Mouse (Mus musculus): ENCODE results near the gene Ryr3. TPM values are rescaled to one million over a fixed set of nuclear protein-coding genes. Genes with fewer than 3 reads are reported as not detected.

The Ryr3 gene
- polyA plus RNA-seq, 1 experiment from 2014 or later = 14.1 TPM

DNA sequence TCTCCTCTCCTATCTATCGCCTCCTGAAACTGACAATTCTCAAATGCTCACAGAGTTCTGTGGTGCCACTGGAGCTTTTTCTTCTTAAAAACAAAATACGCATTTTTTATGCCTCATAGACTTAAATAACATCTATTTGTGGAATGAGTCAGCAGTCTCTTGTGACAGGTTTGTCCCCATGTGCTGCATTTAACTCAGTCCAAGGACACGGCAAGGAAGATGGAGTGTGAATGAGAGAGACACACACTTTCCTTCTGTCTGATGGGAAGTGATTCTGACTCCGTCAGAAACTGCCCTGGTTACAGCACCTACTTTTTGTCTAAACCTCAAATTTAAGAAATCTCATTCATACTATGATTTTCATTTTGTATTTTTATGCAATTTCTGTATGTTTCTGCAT, 306.3 kb downstream of the Ryr3 start:
- no peak for ATAC-seq (ENCODE audit: low read depth)
- Histone ChIP-seq H3K4me1 (ENCODE audit: control insufficient read depth, insufficient read depth, low read length) (no peaks in the 10 kb centered on the region), H3K9ac (replicated peaks; ENCODE audit: low read depth, low read length) (no peak overlapping the region), H3K9me3 (ENCODE audit: control insufficient read depth, low read length) (no peaks in the 10 kb centered on the region), H3K36me3 (ENCODE audit: control insufficient read depth, insufficient read depth, low read length) (no peaks in the 10 kb centered on the region), H3K27me3 (ENCODE audit: control insufficient read depth, insufficient read depth, low read length) (no peaks in the 10 kb centered on the region), H3K27ac (ENCODE audit: low read depth, low read length) (no peak overlapping the region), H3K4me2 (ENCODE audit: low read depth, low read length) (no peak overlapping the region), H3K4me3 (ENCODE audit: low read depth, low read length) (no peak overlapping the region)
- WGBS = 79% methylated on average over 4 of the region's 4 CpGs

GRCm38 (mm10) chr2:112909142-112909541, 307.8 kb downstream of the Ryr3 start:
- H3K27me3 ChIP-seq (ENCODE audit: control insufficient read depth, insufficient read depth, low read length) = no peaks in the 10 kb centered on the region
- H3K4me2 ChIP-seq (ENCODE audit: low read depth, low read length) = no peak overlapping the region
- 81% methylated on average over 4 of the region's 4 CpGs for WGBS
- H3K9ac ChIP-seq (replicated peaks; ENCODE audit: low read depth, low read length) = no peak overlapping the region
- H3K9me3 ChIP-seq (ENCODE audit: control insufficient read depth, low read length) = no peaks in the 10 kb centered on the region
- no peaks in the 10 kb centered on the region for H3K4me1 ChIP-seq (ENCODE audit: control insufficient read depth, insufficient read depth, low read length)
- H3K36me3 ChIP-seq (ENCODE audit: control insufficient read depth, insufficient read depth, low read length) = no peaks in the 10 kb centered on the region
- no peak overlapping the region for H3K4me3 ChIP-seq (ENCODE audit: low read depth, low read length)
- no peak overlapping the region for H3K27ac ChIP-seq (ENCODE audit: low read depth, low read length)
- no peak for ATAC-seq (ENCODE audit: low read depth)

- H3K4me3 ChIP-seq (ENCODE audit: low read depth, low read length) = no peak overlapping the region
- H3K27ac ChIP-seq (ENCODE audit: low read depth, low read length) = no peak overlapping the region
- H3K36me3 ChIP-seq (ENCODE audit: control insufficient read depth, insufficient read depth, low read length) = no peaks in the 10 kb centered on the region
- 81% methylated on average over 5 of the region's 5 CpGs for WGBS
- no peak overlapping the region for H3K9ac ChIP-seq (replicated peaks; ENCODE audit: low read depth, low read length)
- H3K4me2 ChIP-seq (ENCODE audit: low read depth, low read length) = no peak overlapping the region
- ATAC-seq (ENCODE audit: low read depth) = no peak
- H3K4me1 ChIP-seq (ENCODE audit: control insufficient read depth, insufficient read depth, low read length) = no peaks in the 10 kb centered on the region
- H3K9me3 ChIP-seq (ENCODE audit: control insufficient read depth, low read length) = no peaks in the 10 kb centered on the region
- no peaks in the 10 kb centered on the region for H3K27me3 ChIP-seq (ENCODE audit: control insufficient read depth, insufficient read depth, low read length)
Measured at GRCm38 (mm10) chr2:112900747-112901146, 316.1 kb downstream of the Ryr3 start.

- 74% methylated on average over 4 of the region's 4 CpGs for WGBS
- no peak overlapping the region for H3K9ac ChIP-seq (replicated peaks; ENCODE audit: low read depth, low read length)
- H3K4me1 ChIP-seq (ENCODE audit: control insufficient read depth, insufficient read depth, low read length) = no peaks in the 10 kb centered on the region
- H3K4me3 ChIP-seq (ENCODE audit: low read depth, low read length) = no peak overlapping the region
- H3K27me3 ChIP-seq (ENCODE audit: control insufficient read depth, insufficient read depth, low read length) = no peaks in the 10 kb centered on the region
- H3K9me3 ChIP-seq (ENCODE audit: control insufficient read depth, low read length) = no peaks in the 10 kb centered on the region
- H3K27ac ChIP-seq (ENCODE audit: low read depth, low read length) = no peak overlapping the region
- no peaks in the 10 kb centered on the region for H3K36me3 ChIP-seq (ENCODE audit: control insufficient read depth, insufficient read depth, low read length)
- no peak overlapping the region for H3K4me2 ChIP-seq (ENCODE audit: low read depth, low read length)
- ATAC-seq (ENCODE audit: low read depth) = no peak
Measured at GRCm38 (mm10) chr2:112884456-112885114, 332.3 kb downstream of the Ryr3 start.

- no peaks in the 10 kb centered on the region for H3K9me3 ChIP-seq (ENCODE audit: control insufficient read depth, low read length)
- ATAC-seq (ENCODE audit: low read depth) = no peak
Measured at GRCm38 (mm10) chr2:112881805-112882204, 335.1 kb downstream of the Ryr3 start.

DNA sequence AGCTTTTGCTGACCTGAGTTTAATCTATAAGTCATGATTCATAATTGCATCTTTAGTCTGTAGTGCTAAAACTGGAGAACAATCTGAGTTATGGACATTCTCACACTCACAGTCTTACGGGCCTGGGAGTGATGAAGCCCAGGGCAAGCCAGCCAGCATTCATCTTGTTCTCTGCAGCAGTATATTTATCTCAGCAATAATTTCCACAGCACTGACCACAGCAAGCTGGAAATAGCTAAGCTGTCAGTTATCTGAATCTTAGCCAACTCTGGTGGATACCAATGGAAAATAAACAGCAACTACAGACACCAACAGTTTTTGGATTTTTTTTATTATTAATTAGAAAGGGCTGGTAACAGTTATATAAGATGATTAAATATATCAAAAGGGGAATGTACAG, 335.5 kb downstream of the Ryr3 start:
- Histone ChIP-seq H3K9me3 (ENCODE audit: control insufficient read depth, low read length) (no peaks in the 10 kb centered on the region), H3K4me1 (ENCODE audit: control insufficient read depth, insufficient read depth, low read length) (no peaks in the 10 kb centered on the region), H3K36me3 (ENCODE audit: control insufficient read depth, insufficient read depth, low read length) (no peaks in the 10 kb centered on the region), H3K9ac (replicated peaks; ENCODE audit: low read depth, low read length) (no peak overlapping the region), H3K4me3 (ENCODE audit: low read depth, low read length) (no peak overlapping the region), H3K4me2 (ENCODE audit: low read depth, low read length) (no peak overlapping the region), H3K27ac (ENCODE audit: low read depth, low read length) (no peak overlapping the region), H3K27me3 (ENCODE audit: control insufficient read depth, insufficient read depth, low read length) (no peaks in the 10 kb centered on the region)
- no peak for ATAC-seq (ENCODE audit: low read depth)
- WGBS = 70% methylated on average over 1 of the region's 1 CpGs

More at GRCm38 (mm10) chr2:112881805-112882204, 335.1 kb downstream of the Ryr3 start:
- H3K4me3 ChIP-seq (ENCODE audit: low read depth, low read length) = no peak overlapping the region
- no peaks in the 10 kb centered on the region for H3K27me3 ChIP-seq (ENCODE audit: control insufficient read depth, insufficient read depth, low read length)
- WGBS = 89% methylated on average over 2 of the region's 2 CpGs
- no peak overlapping the region for H3K9ac ChIP-seq (replicated peaks; ENCODE audit: low read depth, low read length)
- H3K4me1 ChIP-seq (ENCODE audit: control insufficient read depth, insufficient read depth, low read length) = no peaks in the 10 kb centered on the region
- H3K36me3 ChIP-seq (ENCODE audit: control insufficient read depth, insufficient read depth, low read length) = no peaks in the 10 kb centered on the region
- no peak overlapping the region for H3K27ac ChIP-seq (ENCODE audit: low read depth, low read length)
- H3K4me2 ChIP-seq (ENCODE audit: low read depth, low read length) = no peak overlapping the region

- no peaks in the 10 kb centered on the region for H3K36me3 ChIP-seq (ENCODE audit: control insufficient read depth, insufficient read depth, low read length)
- ATAC-seq (ENCODE audit: low read depth) = no peak
- no peak overlapping the region for H3K4me2 ChIP-seq (ENCODE audit: low read depth, low read length)
- no peaks in the 10 kb centered on the region for H3K27me3 ChIP-seq (ENCODE audit: control insufficient read depth, insufficient read depth, low read length)
- H3K27ac ChIP-seq (ENCODE audit: low read depth, low read length) = no peak overlapping the region
- 71% methylated on average over 3 of the region's 3 CpGs for WGBS
- H3K9me3 ChIP-seq (ENCODE audit: control insufficient read depth, low read length) = no peaks in the 10 kb centered on the region
- H3K9ac ChIP-seq (replicated peaks; ENCODE audit: low read depth, low read length) = no peak overlapping the region
- no peaks in the 10 kb centered on the region for H3K4me1 ChIP-seq (ENCODE audit: control insufficient read depth, insufficient read depth, low read length)
- H3K4me3 ChIP-seq (ENCODE audit: low read depth, low read length) = no peak overlapping the region
Measured at GRCm38 (mm10) chr2:112877404-112877803, 339.5 kb downstream of the Ryr3 start.

DNA sequence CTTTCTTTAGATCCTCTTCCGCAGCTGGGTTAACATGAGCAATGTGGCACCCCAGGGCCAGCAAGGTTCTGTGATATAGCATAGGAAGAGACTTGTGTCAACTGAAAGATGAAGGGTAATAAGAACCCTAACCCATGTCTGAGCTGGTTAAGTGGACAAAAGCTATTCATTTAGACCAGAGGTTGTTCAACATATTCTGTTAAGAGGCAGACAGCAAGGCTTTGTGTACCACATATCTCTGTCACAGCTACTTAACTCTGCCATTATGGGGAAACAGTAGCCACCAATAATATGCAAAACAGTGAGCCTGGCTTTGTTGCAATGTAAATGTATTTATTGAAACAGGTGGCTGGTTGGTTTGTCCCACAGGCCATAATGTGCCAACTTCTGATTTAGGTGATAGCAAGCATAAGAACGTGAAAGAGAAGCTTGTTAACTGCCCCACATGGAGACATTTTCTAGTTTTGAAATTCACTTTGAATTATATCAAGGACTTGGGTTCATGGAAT, 350.8 kb downstream of the Ryr3 start:
- no peak for ATAC-seq (ENCODE audit: low read depth)
- Histone ChIP-seq H3K4me2 (ENCODE audit: low read depth, low read length) (no peak overlapping the region), H3K27me3 (ENCODE audit: control insufficient read depth, insufficient read depth, low read length) (no peaks in the 10 kb centered on the region), H3K9ac (replicated peaks; ENCODE audit: low read depth, low read length) (no peak overlapping the region), H3K27ac (ENCODE audit: low read depth, low read length) (no peak overlapping the region), H3K4me1 (ENCODE audit: control insufficient read depth, insufficient read depth, low read length) (no peaks in the 10 kb centered on the region), H3K4me3 (ENCODE audit: low read depth, low read length) (no peak overlapping the region), H3K9me3 (ENCODE audit: control insufficient read depth, low read length) (no peaks in the 10 kb centered on the region), H3K36me3 (ENCODE audit: control insufficient read depth, insufficient read depth, low read length) (no peaks in the 10 kb centered on the region)
- 50% methylated on average over 2 of the region's 2 CpGs for WGBS

GRCm38 (mm10) chr2:112861792-112862191, 355.1 kb downstream of the Ryr3 start:
- H3K9me3 ChIP-seq (ENCODE audit: control insufficient read depth, low read length) = no peaks in the 10 kb centered on the region
- no peak overlapping the region for H3K27ac ChIP-seq (ENCODE audit: low read depth, low read length)
- WGBS = 96% methylated on average over 4 of the region's 4 CpGs
- H3K27me3 ChIP-seq (ENCODE audit: control insufficient read depth, insufficient read depth, low read length) = no peaks in the 10 kb centered on the region
- ATAC-seq (ENCODE audit: low read depth) = no peak
- no peaks in the 10 kb centered on the region for H3K36me3 ChIP-seq (ENCODE audit: control insufficient read depth, insufficient read depth, low read length)
- no peak overlapping the region for H3K4me2 ChIP-seq (ENCODE audit: low read depth, low read length)
- no peak overlapping the region for H3K9ac ChIP-seq (replicated peaks; ENCODE audit: low read depth, low read length)
- H3K4me1 ChIP-seq (ENCODE audit: control insufficient read depth, insufficient read depth, low read length) = no peaks in the 10 kb centered on the region
- H3K4me3 ChIP-seq (ENCODE audit: low read depth, low read length) = no peak overlapping the region
